Mouse (Mus musculus) c-Kit-positive CD71-positive TER-119-negative erythroid progenitor cells, embryonic 14.5 days (primary cell): ENCODE data around the gene Gm1113.

Experiments
- DNase-seq: peaks from one replicate; pipeline ENCODE4 v3.0.0-alpha.2; 2013; ENCODE audit warnings: low read depth

Gene Gm1113

DNA sequence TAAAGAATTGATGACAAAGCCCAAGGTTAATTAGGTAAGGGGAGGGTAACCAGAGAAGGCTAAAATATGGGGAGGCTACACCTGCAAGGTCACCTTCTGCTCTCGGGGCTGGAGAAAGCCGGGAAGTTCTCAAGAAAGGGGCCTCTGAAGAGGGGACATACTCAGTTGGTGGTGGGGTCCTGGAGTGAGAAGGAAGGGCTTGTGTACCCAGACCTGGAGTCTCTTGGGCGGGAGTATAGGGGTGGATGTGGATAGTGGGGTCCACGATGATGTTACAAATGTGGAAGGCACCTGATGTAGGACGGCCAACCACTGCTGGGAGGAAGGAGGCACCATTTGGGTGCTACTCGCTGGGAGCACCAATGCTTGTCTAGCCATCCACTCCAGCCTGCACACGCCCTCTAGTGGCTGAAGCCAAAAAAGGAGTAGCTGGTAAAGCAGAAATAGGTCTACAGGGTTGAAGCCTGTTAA, 5.9 kb upstream of the Gm1113 start:
- peak; percentile 17 for DNase-seq

DNA sequence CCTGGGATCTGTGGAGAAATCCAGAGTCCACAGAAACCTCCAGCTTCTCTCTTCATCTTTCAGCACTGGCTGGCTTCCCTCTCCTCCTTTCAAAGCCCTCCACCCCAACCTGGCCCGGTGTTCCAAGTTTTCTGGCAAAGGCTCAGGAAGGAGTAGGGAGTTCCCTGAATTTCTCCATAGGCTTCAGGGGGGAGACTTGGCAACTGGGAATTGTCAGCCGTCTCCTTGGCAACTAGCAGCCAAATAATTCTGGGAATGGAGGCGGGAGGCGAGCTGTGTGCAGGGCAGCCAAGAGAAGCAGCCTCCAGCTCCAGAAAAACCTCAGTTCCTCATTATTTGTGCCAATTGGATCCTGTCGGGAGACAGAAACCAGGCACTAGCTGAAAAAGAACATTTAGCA, 5.5 kb upstream of the Gm1113 start:
- DNase-seq: no peak

DNA sequence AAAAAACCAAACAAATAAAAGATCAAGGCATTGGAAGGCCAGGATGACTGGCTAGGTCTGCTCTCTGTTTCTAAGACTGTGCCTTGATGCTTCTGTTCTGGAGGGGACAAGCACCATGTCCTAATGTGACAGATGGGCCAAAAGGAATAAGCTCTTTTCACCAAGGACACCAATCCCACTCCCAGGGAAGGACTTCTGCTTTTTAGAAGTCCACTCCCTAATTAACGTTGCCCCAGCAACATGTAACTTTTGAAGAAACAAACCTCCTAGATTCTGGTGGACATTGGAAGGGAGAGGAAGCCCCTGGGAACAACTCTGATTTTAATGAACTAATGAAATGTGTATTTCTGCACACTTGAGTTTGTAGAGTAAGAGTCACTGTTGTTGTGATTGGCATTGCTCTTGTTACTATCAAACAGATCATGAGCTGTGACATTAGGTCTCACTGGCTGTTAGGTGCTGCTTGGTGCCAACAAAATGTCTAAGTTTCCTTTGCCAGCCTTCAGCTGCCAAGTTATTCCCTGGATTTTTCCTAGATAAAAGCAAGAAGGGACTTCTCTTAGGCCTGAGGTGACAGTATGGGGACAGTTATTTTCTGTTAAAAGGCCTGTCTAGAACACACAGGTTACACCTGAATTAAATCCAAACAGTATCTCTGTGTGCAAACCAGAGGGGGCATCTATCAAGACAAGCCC, 4.9 kb upstream of the Gm1113 start:
- DNase-seq: no peak

DNA sequence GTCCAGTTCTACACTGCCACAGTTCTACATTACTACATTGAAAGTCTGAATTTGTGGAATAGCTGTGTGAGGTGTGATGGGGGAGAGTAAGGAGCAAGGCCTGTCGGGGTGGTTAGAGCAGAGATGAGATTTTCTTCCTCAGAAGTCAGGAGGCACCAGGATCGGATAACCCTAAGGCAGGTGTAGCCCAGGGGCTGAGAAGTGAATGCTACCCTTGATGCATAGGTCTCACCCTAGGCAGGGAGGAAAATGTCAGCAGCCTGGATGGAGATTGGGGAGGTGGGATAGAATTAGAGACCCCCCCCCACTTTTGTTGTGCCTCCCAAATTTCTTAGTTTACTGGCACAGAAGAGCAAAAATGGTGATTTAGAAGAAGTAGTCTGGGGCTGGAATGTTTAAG, 4.2 kb upstream of the Gm1113 start:
- no peak for DNase-seq

DNA sequence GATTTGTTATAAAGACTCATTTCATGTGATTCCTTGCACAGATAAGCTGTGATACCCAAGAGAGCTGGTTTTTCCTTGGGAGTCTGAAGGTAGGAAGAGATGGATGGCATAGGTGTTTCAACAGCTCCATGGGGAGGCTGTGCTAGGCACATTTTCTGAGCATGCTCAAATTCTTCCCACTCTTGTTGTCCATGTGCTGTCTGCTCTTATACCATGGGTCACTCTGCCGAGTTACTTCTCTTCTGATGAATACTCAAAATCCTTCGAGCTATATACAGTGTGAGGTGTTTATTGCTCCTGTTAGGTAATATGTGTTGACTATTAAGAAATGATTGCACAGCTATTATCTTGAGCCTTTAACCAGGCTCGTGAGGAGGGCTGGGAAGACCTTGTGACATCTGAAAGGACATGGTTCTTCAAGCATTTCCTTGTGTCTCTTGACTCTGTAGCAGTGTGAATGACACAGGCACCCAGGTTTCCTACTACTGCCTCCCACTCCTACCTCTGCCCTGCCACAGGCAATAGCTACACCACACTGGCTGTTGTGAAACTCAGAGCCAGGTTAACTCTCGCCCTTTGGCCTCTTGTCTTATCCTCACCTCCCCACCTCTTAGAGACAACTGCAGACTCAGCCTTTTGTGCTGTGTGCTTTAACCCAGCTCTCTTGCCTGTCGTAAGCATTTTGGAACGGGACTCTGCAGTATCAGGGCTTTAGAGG, 2.7 kb upstream of the Gm1113 start:
- no peak for DNase-seq

DNA sequence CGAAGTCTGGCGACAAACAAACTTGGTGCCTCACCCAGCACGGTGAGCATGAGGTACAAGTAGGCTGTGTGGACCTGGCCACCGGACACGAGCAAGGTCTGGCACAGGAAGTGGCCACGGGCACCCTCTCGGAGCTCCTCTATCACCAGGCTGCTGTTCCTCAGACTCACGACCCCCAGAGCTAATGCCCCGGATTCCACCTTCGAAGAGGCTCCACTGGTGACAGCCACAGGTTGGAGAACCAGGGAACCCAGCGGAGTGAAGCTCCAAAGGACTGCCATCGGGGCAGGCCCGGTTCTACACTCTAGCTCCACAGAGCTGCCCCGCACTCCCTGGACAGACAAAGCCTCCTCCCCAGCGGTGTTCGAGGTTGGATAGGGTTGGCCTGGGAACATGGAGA, 1.4 kb downstream of the Gm1113 start:
- no peak for DNase-seq

DNA sequence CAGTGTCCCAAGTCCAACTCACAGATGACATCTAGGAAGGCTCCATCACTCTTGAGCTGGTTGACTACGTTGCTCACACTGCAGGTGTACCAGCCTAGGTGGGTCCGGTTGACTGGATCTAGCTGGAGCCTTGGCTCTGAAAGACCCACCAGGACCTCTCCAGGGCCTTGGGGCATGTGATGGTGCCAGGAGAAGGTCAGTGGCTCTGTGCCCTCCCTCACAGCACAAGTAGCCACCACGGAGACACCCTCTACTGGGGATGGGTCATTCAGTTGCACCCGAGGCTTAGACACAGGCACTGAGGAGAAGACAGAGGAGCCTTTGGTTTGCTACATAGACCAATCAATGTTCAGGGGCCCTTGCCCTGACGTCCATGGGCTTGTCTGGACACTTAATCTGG, 1.9 kb downstream of the Gm1113 start:
- no peak for DNase-seq

DNA sequence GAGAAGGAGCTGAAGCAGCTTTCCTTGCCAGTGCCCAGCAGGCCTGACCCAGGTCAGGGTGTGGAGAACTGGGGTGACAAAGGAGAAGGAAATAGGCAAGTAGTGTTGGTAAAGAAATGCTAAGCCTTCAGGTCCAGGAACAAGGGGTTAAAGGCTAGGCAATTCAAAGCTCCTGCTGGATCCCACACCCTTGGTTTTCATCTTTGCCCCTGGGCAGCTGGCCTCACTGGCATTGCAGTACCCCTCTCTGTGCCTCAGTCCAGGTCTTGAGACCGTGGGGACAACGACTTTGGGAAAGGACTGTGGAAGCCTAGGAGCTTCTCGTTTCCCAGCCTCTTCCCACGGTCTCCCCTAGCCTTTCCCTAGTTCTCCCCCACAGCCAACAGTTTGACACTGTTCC, 4.2 kb downstream of the Gm1113 start:
- no peak for DNase-seq

DNA sequence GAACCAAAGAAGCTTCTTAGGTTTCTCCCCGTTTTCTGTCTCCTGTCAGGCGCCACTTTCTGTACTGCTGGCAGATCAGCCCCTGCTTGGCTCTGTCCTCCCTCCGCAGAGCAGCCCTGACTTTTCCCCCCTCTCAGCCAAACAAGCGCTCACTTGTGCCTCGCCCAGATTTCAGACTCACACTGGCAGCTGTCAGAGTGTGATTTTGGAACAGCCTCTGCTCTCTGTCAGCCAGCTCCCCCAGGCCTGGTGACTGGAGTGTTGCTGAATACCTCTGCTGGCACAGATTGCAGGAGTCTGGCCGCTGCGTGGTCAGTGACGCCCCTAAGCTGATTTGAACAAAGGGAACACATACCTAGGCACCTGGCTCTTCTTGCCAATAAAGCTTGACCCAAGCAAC, 9.8 kb downstream of the Gm1113 start:
- no peak for DNase-seq

DNA sequence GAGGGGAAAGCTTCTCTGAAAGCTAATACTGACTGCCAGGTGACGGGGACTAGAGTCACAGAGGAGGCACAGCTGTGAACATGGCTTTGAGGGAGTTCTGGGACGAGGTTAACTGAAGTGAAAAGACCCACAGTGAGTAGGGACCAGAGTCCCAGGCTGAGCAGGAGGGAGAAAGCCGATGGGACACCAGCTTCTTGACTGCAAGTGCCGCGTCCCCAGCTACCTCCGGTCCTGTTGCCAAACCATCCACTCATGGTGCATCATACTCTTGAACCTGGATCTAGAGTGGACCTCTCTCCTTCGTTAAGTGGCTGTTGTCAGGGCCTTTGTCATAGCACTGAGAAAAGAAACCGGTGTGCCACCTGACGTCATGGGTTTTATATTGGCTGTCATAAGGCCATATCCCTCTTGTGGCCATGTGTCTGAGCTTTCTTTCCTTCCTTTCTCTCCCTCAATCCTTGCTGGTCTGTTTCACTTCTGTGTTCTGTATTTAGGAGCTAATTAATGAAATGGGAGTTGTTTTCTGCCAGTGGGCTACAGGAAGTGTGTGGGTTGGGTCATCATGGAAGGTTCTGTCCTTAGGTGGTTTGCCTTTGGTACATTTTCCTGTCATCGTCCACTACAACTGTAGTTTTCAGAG, 15.6 kb downstream of the Gm1113 start:
- DNase-seq: no peak

DNA sequence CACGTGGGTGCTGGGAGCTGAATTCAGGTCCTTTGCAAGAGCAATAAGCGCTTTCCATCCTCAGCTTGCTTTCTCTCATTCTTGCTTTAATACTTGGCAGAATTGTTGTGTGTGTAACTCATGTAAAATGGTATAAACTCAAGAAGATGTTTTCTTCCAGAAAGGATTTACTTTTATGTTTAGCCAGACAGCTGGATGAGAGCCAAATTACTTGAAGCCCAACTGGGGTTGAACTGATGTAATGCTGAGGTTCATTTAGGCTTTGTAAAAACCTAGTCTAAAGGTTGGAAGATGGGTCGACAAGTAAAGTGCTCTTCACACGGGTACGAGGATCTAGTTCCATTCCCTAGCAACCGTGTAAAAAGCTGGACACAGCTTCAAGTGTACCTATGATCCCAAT, 18.1 kb downstream of the Gm1113 start:
- DNase-seq: no peak

DNA sequence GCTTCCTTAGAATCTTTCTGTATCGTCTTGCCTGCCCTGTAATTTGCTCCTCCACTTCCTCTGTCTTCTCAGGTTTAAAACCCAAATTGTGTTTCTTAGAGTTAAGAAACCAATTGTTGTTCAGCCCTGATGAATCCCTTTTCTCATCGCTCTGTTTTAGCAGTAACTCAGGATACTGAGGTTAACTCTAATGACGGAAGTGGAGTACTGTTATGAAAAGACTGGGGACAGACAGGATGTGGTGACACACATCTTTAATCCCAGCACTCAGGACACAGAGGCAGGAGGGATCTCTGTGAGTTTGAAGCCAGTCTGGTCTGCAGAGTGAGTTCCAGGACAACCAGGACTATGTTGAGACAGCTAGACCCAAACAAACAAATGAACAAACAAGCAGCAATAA, 22.6 kb downstream of the Gm1113 start:
- DNase-seq: no peak

DNA sequence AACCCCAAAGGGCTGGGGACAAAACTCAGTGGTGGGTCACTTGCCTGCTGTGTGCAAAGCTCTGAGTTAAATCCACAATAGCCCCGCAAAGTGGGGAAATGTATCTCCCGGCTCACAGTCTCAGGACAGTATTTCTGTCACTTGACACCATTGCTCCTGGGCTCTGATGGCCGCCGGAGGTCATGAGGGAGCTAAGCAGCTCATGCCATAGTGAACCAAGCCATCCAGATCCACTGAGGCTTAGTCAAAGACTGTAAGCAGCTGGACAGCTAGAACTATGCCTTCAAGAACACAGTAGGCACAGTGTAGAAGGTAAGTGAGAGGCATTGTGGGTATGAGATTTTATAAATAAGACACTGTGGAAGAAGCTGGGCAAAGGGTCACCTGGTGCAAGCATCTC, 23.1 kb downstream of the Gm1113 start:
- DNase-seq: no peak

DNA sequence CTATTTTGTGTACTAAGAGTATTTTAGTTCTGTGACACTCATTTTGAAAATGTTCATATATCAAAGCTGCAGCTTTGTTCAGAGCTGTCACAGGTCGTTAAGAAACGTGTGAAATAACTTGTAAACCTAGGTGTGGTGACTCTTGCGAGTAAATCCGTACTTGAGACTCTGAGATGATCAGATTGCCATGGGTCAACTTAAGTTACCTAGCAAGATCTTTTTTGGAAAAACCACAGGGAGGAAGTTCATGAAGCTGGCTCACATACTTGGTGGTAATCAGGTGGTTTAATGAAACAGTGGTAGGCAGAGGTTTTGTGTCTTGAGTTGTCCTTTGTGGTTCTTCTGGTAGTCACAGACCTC, 24.4 kb downstream of the Gm1113 start:
- DNase-seq: no peak

DNA sequence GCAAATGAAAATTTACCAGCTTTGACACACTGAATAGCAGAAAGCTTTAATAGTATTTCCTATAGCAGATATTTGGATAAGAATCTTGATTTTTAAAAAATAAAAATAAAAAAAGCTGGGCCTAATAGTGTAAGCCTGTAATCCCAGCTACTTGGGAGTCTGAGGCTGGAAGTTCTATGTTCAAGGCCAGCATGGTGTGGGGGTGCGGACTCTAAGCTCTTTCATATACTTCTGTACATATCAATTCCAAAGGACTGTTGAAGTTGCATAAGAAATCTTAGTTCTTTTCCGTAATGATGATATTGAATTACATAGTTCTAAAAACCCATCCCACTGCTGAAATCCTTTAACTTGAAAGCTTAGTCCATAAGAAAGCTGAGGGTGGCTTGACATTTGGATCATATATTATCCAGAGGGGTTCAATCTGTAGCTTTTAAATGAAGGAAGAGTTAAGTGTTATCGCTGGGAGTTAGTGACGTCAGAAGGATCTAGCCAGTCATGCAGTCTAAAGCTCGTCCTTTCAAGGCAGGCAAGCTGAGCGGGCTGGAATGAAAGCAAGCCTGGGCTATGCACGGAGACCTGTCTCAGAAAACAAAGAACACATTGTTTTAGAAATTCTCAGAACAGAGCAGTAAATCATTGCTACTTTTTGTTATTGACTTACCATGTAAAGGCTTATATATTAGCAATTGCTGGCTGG, 24.9 kb downstream of the Gm1113 start:
- no peak for DNase-seq

DNA sequence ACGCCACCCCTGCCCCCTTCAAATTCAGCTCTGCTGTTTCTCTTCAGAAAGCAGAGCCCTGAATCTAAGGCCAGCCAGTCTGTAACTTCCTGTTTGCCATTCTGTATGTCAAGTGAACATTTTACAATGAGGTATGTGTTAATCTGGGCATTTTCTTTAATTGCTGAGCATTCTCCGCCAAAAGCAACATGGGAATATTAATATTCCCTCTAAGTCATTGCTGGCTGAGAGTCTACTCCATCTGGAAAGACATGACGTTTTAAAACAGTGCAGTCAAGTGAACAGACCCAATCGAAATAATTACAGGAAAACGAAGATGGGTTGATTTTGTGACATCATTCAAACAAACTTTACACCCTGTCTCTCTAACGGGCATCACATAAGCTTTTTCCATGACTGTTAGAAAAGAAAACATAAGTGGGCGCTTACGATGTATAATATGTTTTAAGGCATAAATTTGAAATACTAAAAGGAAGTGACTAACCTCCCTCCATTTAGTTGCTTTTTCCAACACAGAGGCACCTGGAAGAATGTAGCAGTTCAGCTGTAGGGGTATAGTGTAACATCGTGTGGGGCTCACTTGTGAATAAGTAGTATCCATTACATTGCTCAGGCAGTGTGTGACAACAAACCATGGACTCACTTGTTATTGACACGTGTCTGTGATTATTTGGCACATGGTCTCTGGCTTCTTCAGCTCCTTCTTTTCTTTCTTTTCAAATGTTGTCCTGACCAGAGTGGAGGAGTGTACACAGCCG, 26.8 kb downstream of the Gm1113 start:
- DNase-seq: no peak

DNA sequence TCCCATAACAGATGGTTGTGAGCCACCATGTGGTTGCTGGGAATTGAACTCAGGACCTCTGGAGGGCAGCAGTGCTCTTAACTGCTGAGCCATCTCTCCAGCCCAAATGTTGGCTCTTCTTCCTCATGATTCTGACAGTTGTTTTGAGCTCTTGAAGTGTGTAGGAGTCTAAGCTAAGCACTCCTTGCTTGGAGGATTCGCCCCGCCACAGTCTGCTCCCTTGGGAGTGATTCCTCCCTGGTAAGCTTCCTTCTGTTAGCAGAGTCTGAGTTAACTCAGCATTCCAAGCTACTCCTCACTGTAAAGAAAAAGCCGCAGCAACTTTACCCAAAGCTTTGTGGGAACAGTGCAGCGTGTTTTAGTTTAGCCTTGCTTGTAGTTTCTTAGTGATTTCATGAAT, 29.6 kb downstream of the Gm1113 start:
- no peak for DNase-seq

DNA sequence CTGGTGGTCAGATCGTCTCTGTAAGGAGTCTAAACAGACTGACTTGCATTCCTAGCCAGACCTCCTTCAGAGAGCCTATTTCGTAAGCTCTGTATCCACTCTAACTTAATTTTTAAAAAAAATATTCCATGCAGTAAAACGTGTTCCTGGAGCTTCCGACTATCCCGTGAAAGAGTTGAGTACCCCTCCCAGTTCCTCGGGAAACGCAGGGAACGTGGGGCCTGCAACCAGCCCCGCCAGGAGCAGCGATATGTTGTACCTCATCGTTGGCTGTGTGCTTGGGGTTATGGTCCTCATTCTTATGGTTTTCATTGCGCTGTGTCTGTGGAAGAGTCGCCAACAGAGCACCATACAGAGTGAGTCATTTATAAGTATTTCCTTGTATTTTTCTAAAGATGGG, 31.5 kb downstream of the Gm1113 start:
- no peak for DNase-seq

DNA sequence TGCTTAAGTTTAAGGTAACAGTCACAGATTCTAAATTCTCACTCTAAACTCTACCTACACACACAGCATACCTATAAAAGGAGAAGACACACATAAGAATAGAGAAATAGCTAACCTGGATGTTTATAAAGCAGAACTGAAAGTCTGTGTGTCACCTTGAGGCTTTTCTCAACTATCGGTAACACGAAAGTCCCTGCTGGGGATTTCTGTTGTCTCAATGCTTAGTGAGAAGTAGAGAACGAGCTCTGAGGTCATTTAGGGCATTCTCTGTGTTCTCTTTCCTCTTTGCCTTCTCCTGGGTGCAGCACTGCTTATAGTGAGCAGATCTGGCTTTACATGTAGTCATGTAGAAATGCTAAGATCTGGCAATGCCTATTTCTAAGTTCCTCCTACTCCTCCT, 34.1 kb downstream of the Gm1113 start:
- DNase-seq: no peak

DNA sequence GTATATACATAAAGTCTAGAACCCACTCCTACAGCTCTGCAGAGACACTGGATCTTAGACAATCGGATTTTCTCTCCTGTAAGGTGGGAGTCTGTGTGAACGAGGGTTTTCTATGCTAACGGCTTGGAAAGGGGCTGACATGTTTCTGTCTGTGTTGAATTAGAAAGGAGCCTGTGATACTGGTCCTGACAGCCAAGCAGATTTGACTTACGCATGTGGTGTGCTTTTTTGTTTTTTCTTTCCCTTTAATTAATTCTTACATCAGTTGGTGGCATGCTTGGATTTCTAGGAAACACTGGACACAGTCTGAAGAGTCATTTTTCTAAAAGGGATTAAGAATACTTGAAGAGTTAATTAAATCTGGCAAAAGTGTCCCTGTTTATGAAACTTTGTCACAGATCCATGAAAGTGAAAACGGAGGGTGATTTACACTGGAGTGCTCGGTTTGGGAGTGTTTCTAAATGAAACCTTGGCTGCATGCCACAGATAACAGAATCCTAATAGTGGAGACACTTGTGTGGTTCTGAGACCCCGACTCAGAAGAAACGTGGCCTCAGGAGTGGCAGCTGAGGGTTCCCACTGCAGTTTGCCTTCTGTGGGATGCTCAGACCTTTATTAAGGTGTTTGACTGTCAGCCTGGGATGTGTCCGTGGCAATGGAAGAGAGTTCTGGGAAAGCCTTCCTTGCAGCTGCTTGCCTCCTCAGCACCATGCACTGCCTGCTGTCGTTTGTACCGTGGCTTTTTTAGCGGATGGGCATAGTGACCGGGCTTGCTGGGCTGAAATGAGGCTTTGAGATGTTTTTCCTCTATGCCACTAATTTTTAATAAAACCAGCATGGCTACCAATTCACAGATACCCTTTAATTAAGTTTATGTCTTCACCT, 35.8 kb downstream of the Gm1113 start:
- DNase-seq: no peak

DNA sequence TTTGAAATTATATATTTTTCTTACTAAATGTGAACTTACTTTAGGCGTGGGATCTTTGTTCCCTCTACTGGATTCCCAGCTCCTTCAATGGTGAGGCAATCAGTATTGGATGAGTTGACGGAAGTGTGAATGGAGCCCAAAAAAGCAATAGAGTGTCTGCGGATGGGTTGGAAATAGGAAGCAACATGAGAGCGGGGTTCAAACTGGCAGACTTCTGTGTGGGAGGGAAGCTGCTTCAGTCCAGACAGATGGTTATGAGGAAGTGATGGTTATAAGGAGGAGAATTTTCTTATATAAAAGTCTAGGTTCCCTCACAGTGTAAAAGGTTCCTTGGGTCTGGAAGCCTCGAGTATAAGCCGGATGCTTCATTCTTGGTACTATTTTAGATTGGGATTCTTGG, 38.6 kb downstream of the Gm1113 start:
- DNase-seq: no peak
